Mouse (Mus musculus): ENCODE data around the gene Tmem147.

GRCm38 (mm10) chr7:30678263-30678975, 50.9 kb downstream of the Tmem147 start:
- TF ChIP-seq CTCF (conservative IDR thresholded peaks at IDR 0.05; ENCODE audit: insufficient read depth, insufficient read length, low read depth, low read length): 0 out of 2 replicates have a peak, but pooled peaks have one; percentile 8
- no peak for TF ChIP-seq POLR2A (IDR thresholded peaks at IDR 0.05; ENCODE audit: low read depth, low read length)

Data from kidney, adult 2 months (tissue).